Mouse (Mus musculus): ENCODE results near the gene Smg5. TPM values are rescaled to one million over a fixed set of nuclear protein-coding genes. Genes with fewer than 3 reads are reported as not detected.
"Not testable (repeated sequence)": the region's sequence is repeated elsewhere in the genome, so short reads cannot be mapped to it uniquely, and the experiment has no call there.

Smg5 gene
- 34.8 and 40.7 TPM in 2 replicates for total RNA-seq (2015; ENCODE audit: low replicate concordance)
- total RNA-seq (2017; ENCODE audit: low replicate concordance) = 85.6 and 88.2 TPM in 2 replicates

DNA sequence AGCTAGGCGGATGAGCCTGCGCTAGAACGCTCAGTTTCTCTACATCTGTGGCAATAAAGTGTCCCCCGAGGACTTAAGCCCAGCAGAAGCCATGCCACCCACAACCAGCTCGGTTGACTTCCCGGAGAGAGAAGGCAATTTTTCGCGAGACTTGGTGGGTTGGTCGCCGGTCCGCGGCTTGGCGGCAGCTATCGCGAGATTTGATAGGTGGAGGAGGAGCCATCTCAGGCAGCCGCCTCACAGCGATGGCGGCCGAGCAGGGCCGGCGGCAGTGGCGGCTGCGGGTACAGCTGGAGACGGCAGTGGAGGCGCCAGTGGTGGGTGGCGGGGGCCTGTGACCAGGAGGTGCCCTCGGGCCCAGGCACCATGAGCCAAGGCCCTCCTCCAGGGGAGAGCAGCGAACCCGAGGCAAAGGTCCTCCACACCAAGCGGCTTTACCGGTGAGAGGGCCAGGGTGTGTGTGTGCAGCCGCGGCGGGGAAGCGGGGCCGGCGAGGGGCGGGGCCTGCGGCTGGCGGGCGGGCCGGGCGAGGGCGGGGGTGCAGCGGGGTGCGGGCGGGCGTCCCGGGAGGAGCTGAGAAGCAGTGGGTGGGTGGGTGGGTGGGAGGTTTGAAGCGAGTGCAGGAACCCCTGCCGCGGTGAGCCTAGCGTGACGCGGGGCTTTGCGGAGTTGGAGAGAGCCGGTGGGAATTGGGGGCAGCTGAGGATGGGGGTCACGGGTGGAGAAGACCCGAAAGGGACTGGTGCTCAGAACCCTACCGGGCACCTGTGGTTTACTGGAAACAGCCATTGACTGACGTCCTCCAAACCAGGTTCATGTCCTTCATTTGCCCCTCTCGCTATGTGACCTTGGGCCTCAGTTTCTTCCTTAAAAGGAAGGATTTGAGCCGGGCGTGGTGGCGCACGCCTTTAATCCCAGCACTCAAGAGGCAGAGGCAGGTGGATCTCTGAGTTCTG, at the start of gene Smg5, which contains the start of gene Tmem79:
TSS of gene Smg5 (plus strand) at position 203 of the 956 bp plus-strand sequence.
TSS of gene Tmem79 (minus strand) at position 91 of the 956 bp plus-strand sequence.
- peak; percentile 84 for ATAC-seq (replicated peaks; ENCODE audit: low FRiP score, poor library complexity, severe bottlenecking)

DNA sequence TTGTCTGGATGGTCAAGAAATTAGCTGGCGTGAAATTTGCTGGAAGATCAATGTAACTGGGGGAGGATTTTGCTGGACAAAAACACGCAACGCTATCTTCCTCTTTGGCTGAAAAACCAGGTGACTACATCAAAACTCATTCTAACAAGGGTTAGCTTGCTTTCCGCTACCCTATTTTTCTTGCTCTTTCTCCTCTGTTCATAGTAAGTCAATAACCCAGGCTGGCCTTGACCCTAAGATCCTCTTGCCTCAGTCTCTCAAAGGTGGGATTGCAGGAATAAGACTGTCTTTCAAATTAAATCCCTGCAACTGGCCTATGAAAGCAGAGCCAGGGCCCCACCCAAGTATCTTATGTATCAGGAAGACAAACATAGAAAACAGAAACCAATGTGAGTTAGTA, 49.0 kb upstream of the Smg5 start, which contains the start of gene Gm38392:
TSS of gene Gm38392 (minus strand) at position 101 of the 400 bp plus-strand sequence.
- ATAC-seq (replicated peaks; ENCODE audit: low FRiP score, poor library complexity, severe bottlenecking) = no peak

DNA sequence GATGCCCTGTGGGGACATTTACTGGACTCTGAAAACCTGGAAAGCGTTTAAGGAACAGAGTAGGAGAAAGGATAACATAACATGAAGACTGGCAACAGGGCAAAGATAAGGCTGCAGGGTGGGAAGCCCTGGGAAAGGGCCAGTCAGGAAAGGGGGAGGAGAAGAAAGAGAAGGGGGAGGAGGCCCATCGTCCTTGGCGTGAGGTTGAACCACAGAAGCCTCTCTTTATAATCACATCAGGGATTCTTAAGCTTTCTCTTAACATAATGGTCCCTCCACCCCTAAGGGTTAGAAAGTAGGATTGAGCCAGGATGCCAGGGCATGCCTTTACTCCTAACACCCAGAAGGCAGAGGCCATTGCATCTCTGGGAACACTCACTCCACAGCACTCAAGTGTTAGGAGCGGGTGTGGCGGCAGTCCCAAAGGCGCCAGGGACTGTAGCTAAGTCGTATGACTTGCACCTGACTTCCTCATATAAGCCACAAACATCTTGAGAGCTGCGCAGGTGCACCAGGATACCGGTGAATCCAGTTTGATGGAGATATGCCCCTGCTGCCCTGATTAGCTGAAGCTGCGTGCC, 47.8 kb upstream of the Smg5 start:
- not testable (repeated sequence) for ATAC-seq (replicated peaks; ENCODE audit: low FRiP score, poor library complexity, severe bottlenecking)

DNA sequence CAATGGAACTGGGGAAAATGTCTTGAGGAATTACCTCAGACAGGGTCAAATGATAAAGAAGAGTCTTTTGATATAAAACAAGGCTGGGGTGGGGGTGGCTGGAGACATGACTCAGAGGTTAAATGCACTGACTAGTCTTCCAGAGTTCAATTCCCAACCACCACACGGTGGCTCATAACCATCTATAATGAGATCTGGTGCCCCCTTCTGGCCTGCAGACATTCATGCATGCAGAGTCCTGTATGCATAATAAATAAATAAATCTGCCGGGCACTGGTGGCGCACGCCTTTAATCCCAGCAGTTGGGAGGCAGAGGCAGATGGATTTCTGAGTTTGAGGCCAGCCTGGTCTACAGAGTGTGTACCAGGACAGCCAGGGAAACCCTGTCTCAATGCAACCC, 44.1 kb upstream of the Smg5 start:
- ATAC-seq (replicated peaks; ENCODE audit: low FRiP score, poor library complexity, severe bottlenecking) = no peak

DNA sequence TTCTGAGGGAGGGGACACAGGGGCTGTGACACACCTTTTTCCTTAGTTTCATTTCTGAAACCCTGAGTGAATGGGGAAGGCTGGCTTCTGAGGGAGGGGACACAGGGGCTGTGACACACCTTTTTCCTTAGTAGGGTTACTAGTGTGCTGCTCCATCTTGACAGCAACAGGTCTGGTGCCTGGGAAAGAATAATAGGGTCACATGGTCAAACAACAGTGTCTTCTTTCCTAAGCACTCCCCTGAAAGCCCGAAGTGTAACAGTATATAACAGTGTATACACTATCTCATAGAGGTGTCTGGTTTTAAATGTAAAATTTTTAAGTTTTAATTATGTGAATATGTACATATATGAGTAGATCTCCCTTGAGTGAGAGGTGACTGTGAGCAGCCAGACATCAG, 40.8 kb upstream of the Smg5 start:
- not testable (repeated sequence) for ATAC-seq (replicated peaks; ENCODE audit: low FRiP score, poor library complexity, severe bottlenecking)

DNA sequence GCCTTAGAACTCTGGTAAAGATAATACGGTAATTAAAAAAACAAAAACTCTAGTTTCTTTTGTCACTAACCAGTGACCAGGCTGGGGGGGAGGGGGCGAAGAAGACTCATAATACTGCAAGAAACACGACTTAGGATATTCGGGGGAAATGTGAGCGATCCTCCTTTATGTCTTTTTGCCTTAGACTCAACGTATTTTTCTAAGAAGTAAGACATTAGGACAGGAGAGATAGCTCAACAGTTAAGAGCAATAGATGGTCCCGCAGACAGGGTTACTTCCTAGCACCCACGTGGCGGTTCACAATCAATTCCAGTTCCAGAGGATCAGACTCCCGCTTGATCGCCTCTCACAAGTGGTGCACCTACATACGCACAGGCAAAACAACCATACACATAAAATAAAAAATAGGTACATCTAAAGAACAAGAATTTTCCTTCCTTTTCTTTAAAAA, 39.9 kb upstream of the Smg5 start:
- ATAC-seq (replicated peaks; ENCODE audit: low FRiP score, poor library complexity, severe bottlenecking) = 0 out of 2 replicates have a peak, but pooled peaks have one; percentile 18

DNA sequence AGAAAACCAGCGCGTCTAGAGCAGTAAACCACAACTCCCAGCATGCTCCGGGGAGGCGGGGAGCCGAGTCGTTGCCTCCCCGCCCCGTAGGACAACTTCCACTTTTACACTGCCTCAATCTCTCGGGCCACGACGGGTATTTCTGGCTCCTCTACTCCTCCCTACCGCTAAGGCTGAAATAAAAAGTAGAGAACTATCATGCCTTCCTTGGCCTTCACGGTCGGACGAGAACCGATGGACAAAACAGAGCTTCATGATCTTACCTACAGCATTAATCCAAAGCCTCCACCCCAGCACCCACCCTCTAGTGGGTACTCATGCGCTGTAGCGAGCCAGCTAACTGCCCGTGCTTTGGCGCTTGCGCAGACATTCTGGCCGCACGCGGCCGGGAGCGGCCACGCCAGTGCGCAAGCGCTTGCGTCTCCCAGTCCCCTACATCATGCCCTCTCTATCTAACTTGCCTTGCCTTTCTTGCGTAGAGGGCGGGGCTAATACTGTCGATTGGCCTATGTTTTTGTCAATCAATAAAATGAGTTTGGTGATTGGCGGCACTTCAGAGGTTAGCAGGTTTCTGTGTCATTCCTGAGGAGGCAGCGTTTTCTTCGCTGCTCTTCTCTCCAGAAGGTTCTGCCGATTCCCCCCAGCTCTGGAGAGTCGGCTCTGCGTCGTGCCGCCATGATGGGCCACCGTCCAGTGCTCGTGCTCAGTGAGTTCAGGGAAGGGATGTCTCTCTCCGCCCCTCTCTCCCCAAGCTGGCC, 39.3 kb upstream of the Smg5 start, which contains the start of the genes Tsacc and Cct3:
TSS of gene Tsacc (minus strand) at position 439 of the 758 bp plus-strand sequence.
TSS of gene Cct3 (plus strand) at position 556 of the 758 bp plus-strand sequence.
- ATAC-seq (replicated peaks; ENCODE audit: low FRiP score, poor library complexity, severe bottlenecking) = peak; percentile 93

DNA sequence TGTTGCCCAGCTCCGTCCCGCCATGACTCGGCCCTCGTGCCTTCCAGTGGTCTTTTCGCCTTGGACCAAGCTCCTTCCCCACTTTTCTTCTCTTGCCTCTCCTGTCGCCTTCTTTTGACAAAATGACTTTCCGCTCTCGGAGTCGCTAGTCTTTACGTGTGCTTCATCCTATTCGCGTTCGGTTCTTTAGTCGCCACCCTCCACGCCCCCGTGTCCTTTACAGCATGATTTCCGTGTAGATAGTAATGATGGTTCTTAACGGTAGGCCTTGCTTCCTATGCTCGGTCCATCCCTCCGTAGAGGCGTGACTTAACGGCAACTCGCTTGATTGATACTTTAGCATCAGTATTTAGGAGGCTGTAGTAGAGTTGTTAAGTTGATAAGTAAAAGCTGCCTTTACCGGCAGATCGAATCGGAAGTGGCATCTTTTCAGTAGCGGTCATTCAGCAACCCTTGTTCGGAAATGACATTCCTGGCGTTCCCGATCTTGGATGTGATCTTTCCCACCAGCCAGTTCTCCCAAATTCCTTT, 38.7 kb upstream of the Smg5 start:
- ATAC-seq (replicated peaks; ENCODE audit: low FRiP score, poor library complexity, severe bottlenecking) = peak; percentile 39

DNA sequence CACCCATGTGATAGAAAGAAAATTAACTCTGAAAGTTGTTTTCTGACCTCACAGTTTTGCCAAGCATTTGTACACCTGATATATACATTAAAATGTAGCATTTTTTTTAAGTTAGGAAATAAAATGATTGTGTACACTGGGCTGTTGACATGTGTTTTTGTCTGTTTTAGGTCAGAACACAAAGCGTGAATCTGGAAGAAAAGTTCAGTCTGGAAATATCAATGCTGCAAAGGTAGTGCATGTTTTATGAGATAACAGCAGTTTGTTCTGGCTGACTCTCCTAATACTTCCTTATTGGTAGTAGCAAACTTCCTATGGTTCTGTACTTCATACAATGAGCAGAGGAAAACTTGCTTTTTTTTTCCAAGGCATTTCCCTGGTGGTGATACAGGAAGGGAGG, 36.9 kb upstream of the Smg5 start:
- ATAC-seq (replicated peaks; ENCODE audit: low FRiP score, poor library complexity, severe bottlenecking) = no peak

DNA sequence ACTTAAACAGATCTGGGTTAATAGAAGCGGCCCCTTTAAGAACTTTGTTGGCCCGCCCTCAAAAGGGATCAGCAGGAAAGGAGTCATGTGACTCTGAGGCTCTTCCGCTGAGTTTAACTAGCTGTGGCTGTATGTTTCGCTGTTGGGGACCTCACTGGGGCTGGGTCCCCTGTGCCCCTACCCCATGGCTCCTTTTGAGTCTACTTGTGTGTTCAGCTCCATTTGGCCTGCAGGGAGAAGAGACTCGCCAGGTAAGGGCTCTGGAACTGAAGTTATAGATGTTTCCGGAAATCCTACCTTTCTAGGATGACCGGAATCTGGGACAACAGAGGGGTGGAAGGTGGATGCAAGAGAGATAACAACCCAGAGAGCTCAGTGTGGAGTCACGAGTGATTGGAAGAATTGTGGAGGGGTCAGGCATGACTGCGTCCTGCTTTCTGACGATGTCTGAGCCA, 11.1 kb upstream of the Smg5 start, which contains the start of gene Glmp:
TSS of gene Glmp (plus strand) at position 73 of the 455 bp plus-strand sequence.
- peak; percentile 87 for ATAC-seq (replicated peaks; ENCODE audit: low FRiP score, poor library complexity, severe bottlenecking)

DNA sequence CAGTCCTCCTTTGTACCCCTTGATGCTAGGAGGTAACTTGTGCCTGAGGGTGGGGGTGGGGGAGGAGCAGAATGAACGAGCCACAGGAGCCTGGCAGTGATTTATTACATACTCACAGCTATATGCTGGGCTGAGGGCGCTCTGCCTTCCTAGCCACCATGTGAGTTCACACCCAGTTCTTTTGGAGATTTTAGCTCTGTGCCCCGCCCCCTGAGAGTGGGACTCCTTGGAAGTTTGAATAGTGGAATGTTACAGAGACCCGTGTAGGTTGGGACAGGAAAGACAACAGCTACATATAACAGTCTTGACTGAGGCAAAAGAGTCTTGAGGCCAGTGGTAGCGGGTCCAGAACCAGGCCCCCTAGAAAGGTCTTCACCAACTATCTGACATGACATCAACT, 7.1 kb upstream of the Smg5 start:
- ATAC-seq (replicated peaks; ENCODE audit: low FRiP score, poor library complexity, severe bottlenecking) = no peak

DNA sequence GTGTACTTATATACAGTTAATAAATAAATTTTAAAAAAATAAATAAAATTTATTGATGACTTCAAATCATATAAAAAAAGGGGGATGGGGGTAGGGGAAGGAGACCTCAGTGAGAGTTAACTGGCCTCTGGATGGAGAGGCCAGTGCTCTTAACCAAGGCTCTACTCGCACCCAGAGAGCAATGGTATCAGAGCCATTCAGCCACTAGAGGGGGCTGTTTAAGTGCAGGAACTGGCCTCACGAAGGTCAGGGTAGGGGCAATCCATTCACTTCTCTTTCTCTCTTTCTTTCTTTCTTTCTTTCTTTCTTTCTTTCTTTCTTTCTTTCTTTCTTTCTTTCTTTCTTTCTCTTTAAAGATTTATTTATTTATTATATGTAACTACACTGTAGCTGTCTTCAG, 4.8 kb upstream of the Smg5 start:
- 0 out of 2 replicates have a peak, but pooled peaks have one; percentile 52 for ATAC-seq (replicated peaks; ENCODE audit: low FRiP score, poor library complexity, severe bottlenecking)

DNA sequence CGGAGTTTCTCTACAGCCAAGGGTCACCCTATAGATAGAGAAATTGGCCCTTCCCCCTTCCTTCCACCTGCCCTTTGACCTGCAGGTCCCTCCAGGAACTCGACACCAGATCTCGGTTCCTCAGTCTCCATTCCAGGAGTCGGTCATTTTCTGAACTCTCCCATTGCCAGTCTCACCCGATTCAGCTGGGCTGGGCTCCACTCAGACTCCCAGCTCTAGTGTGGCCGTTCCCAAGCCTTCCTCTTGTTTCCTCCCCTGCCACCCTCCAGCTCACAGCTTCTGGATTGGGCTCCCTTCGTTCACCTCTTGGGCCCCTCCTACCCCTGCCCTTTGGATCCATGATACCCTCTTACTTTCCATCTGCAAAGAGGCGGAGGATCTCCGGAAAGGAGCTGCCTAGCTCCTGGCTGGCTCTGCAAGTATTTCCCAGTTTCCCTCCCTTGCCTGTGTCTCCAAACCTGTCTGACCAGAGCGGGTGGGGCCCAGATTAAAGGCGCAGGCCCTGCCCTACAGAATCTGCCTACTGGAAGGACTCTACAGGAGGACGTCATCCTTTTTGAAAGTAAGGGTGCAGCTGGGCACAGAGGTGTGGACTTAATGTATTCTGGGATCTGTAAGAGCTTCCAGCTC, 1.9 kb upstream of the Smg5 start:
- ATAC-seq (replicated peaks; ENCODE audit: low FRiP score, poor library complexity, severe bottlenecking) = no peak

DNA sequence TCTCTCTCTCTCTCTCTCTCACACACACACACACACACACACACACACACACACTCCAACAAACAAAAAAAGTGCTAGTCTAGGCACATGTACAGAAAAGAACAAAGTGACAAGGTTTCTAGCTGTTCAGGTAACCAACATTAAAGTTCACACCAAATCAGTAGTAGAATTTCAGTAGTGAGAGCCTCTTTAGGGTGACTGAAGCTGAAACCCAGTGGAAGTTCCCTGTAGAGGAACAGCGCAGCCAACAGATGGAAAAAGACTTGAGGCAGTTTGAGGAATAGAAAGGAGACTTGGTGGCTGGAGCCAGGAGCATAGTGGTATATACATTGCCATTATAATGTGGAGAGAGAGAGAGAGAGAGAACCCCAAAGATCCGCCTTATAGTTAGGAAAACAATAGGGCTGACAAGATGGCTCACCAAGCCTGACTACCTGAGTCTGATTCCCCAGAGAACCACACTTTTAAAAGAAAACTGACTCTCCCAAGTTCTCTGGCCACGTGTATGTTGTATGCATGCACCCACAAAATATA, 1.1 kb upstream of the Smg5 start:
- no peak for ATAC-seq (replicated peaks; ENCODE audit: low FRiP score, poor library complexity, severe bottlenecking)

DNA sequence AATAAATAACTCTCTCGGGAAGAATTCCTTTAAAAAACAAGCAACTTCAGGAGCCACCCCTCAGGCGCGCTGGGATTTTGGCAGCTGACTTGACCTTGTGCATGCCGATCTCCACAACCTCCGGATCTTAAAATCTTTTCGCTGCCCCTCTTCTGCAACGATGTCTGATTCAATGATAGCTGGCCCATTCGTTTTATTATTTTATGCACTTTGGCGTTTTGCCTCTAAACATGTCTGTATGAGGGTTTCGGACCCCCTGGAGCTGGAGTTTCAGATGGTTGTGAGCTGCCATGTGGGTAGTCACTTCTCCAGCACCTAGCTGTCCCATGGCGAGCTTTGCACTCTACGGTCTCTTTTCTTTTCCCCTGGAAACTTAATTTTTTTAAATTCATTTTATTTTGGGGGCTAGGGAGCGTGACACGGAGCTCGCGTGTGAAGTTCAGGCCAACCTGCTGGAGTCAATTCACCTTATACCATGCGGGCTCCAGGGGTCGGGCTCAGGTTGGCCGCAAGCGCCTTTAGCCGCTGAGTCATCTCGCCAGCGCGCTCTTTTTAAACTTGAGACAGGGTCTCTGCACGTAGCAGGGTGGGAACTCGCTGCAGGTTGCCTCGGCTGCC, 515 bp upstream of the Smg5 start:
- ATAC-seq (replicated peaks; ENCODE audit: low FRiP score, poor library complexity, severe bottlenecking) = peak; percentile 58

DNA sequence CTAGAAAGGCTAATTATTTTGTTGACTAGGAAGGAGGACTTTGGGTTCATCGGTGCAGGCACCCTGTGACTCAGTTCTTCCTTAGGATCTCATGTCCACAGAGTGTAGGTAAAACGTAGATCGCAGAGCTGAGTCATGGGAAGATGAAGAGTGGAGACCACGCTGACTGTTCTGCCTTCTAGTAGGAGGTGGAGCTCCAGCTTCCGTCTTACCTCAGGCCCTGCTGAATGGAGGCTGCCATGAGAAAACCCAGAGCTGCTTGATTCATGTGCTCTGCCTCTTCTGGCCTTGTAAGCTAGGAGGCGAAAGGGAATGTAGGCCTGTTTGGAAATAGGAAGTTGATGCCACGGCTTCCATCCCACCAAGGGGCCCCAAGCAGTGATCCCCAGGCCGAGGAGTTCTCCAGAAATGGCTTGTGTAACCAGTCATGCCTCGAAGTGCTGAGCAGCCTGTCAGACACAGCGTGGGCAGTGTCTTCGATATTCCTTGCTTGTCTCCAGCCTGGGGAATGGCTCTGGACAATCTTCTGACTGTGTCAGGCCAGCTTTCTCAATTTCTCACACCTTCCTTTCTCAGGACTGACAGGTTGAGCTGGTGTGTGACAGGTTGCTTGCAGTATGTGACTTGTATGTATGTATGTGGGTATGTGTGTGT, 1.4 kb downstream of the Smg5 start:
- no peak for ATAC-seq (replicated peaks; ENCODE audit: low FRiP score, poor library complexity, severe bottlenecking)

DNA sequence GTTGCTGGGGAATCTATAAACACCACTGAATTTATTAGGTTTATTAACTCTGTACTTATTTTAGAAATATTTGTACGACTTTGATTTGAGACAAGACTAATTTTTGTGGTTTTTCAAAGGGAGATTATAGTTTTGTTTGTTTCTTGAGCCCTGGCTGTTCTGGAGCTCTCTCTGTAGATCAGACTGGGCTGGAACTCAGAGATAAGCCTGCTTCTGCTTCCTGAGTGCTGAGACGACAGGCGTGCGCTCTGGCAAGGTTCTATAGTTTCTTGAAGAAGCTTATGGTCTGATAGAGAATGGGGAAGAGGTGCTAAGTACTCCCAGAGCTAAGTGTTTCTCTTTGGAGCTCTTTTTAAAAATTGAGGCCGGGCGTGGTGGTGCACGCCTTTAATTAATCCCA, 2.3 kb downstream of the Smg5 start:
- peak; percentile 55 for ATAC-seq (replicated peaks; ENCODE audit: low FRiP score, poor library complexity, severe bottlenecking)

DNA sequence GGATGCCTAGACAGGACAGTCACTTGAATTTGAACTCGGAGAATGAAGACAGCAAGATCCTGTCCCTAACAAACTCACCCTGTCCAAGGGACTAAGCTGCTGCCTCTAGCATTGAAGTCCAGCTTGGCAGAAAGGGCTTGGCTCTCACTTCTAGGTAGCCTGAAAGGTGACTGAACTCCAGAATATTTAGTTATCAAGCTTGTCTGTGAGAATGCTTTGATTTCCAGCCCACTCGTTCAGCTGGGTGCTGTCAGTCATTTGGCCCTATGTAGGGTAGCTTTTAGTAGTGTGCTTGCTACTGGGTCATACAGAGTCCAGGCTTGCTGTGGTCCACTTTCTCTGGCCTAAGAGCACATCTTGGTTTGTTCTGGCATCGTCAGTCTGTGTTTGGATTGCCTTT, 2.9 kb downstream of the Smg5 start:
- ATAC-seq (replicated peaks; ENCODE audit: low FRiP score, poor library complexity, severe bottlenecking) = no peak

All from erythroid progenitor cell, adult 5-6 weeks (primary cell).